Mouse (Mus musculus): Measurements from ENCODE around the gene Inka1.

Gene Inka1

GRCm38 (mm10) chr9:107957141-107957540, 28.5 kb downstream of the Inka1 start:
- DNase-seq (ENCODE audit: low read depth in 2 of 2, low spot score in 2 of 2) = no peak

GRCm38 (mm10) chr9:107955613-107956289, 29.9 kb downstream of the Inka1 start:
- no peak for DNase-seq (ENCODE audit: low read depth in 2 of 2, low spot score in 2 of 2)

- DNase-seq (ENCODE audit: low read depth in 2 of 2, low spot score in 2 of 2) = peak; percentile 70 to 82
Measured at GRCm38 (mm10) chr9:107950460-107951355, 35.0 kb downstream of the Inka1 start.

GRCm38 (mm10) chr9:107949922-107950235, 35.8 kb downstream of the Inka1 start, which contains the start of gene Traip:
Traip (plus strand) TSS chr9:107950136.
- no peak for DNase-seq (ENCODE audit: low read depth in 2 of 2, low spot score in 2 of 2)

- no peak for DNase-seq (ENCODE audit: low read depth in 2 of 2, low spot score in 2 of 2)
Measured at GRCm38 (mm10) chr9:107949184-107949921, 36.3 kb downstream of the Inka1 start.

- DNase-seq (ENCODE audit: low read depth in 2 of 2, low spot score in 2 of 2) = no peak
Measured at GRCm38 (mm10) chr9:107947241-107948194, 38.2 kb downstream of the Inka1 start.

- DNase-seq (ENCODE audit: low read depth in 2 of 2, low spot score in 2 of 2) = no peak
Measured at GRCm38 (mm10) chr9:107936831-107937230, 48.8 kb downstream of the Inka1 start.

- no peak for DNase-seq (ENCODE audit: low read depth in 2 of 2, low spot score in 2 of 2)
Measured at GRCm38 (mm10) chr9:107936215-107936822, 49.4 kb downstream of the Inka1 start.

- DNase-seq (ENCODE audit: low read depth in 2 of 2, low spot score in 2 of 2) = peak; percentile 24 to 33
Measured at GRCm38 (mm10) chr9:107935790-107936214, 49.9 kb downstream of the Inka1 start.

- no peak for DNase-seq (ENCODE audit: low read depth in 2 of 2, low spot score in 2 of 2)
Measured at GRCm38 (mm10) chr9:107935374-107935773, 50.3 kb downstream of the Inka1 start, which contains the start of gene Camkv. Camkv (plus strand) TSS chr9:107935674.
